In genomic region chr4:21776946-21777265, GRCm38 (mm10) we compare ENCODE assay signal across 8 mouse cellular contexts. TPM values are rescaled to one million over a fixed set of nuclear protein-coding genes. Genes with fewer than 3 reads are reported as not detected.
DNase-seq lines count a peak whose midpoint lies in the region; ATAC-seq and TF ChIP-seq lines count a peak whose summit lies in the region.

No protein-coding gene starts in this region.

- no peak for TF ChIP-seq CTCF in lung, adult 2 months (IDR thresholded peaks at IDR 0.05; ENCODE audit: insufficient read depth, low read length)
- TF ChIP-seq CTCF in kidney, adult 2 months (conservative IDR thresholded peaks at IDR 0.05; ENCODE audit: insufficient read depth, insufficient read length, low read depth, low read length), result no peak

- TF ChIP-seq POLR2A in lung, adult 2 months (IDR thresholded peaks at IDR 0.05; ENCODE audit: borderline replicate concordance, extremely low read depth, low read depth, low read length), result no peak
- TF ChIP-seq POLR2A in kidney, adult 2 months (IDR thresholded peaks at IDR 0.05; ENCODE audit: low read depth, low read length), result no peak

- WGBS in lung, adult 2 months, result 3% methylated on average over 9 of the region's 9 CpGs
- WGBS in embryonic facial prominence, embryonic 11.5 days, result 14% methylated on average over 9 of the region's 9 CpGs
- WGBS in limb, embryonic 11.5 days, result 11% methylated on average over 9 of the region's 9 CpGs
- 3% methylated on average over 9 of the region's 9 CpGs for WGBS in kidney, adult 2 months

- no peak for DNase-seq in lung, adult 2 months
- no peak for DNase-seq in lung, postnatal 25 days (ENCODE audit: low spot score)
- DNase-seq in embryonic facial prominence, embryonic 11.5 days (ENCODE audit: low spot score), result no peak
- no peak for DNase-seq in limb, embryonic 11.5 days (ENCODE audit: low spot score)
- no peak for DNase-seq in thymus, postnatal 10 days (ENCODE audit: low spot score in 2 of 2)
- no peak for DNase-seq in kidney, adult 2 months
- no peak for DNase-seq in urinary bladder, postnatal 36 days (ENCODE audit: low spot score in 2 of 2)

- no peak for ATAC-seq in embryonic facial prominence, embryonic 11.5 days (replicated peaks; ENCODE audit: insufficient number of reproducible peaks, low FRiP score, low TSS enrichment, low read depth)
- no peak for ATAC-seq in limb, embryonic 11.5 days (ENCODE audit: insufficient number of reproducible peaks, low FRiP score, low TSS enrichment, low read depth)
- peak; percentile 44; the same call in 1 of the 2 replicates for ATAC-seq in neutrophil, adult 5-6 weeks (ENCODE audit: extremely low read depth, insufficient number of reproducible peaks, low FRiP score, poor library complexity, severe bottlenecking)

- H3K9ac ChIP-seq in embryonic facial prominence, embryonic 11.5 days (replicated peaks; ENCODE audit: low read length), result peak overlapping the region; percentile 79
- H3K9ac ChIP-seq in limb, embryonic 11.5 days (ENCODE audit: low read length), result peak overlapping the region; percentile 62

- H3K9me3 ChIP-seq in embryonic facial prominence, embryonic 11.5 days (replicated peaks; ENCODE audit: control insufficient read depth, low read length), result no peaks in the 10 kb centered on the region
- H3K9me3 ChIP-seq in limb, embryonic 11.5 days (ENCODE audit: control insufficient read depth, low read length), result no peaks in the 10 kb centered on the region

- H3K36me3 ChIP-seq in embryonic facial prominence, embryonic 11.5 days (replicated peaks; ENCODE audit: control insufficient read depth, insufficient read depth, low read depth, low read length), result no peaks in the 10 kb centered on the region
- H3K36me3 ChIP-seq in limb, embryonic 11.5 days (ENCODE audit: control insufficient read depth, insufficient read depth, low read length), result 0 out of 2 replicates have a peak, but pooled peaks cover 2% of the 10 kb centered on the region
- H3K36me3 ChIP-seq in kidney, adult 2 months (ENCODE audit: control insufficient read depth, insufficient read depth, low read length), result no peaks in the 10 kb centered on the region; the same call in 1 of the 2 replicates

- peaks cover 6% of the 10 kb centered on the region for H3K4me1 ChIP-seq in lung, adult 2 months (ENCODE audit: control insufficient read depth, insufficient read depth, low read length)
- no peaks in the 10 kb centered on the region for H3K4me1 ChIP-seq in embryonic facial prominence, embryonic 11.5 days (ENCODE audit: control insufficient read depth, insufficient read depth, low read length)
- no peaks in the 10 kb centered on the region for H3K4me1 ChIP-seq in limb, embryonic 11.5 days (ENCODE audit: control insufficient read depth, insufficient read depth, low read length)
- H3K4me1 ChIP-seq in kidney, adult 2 months (ENCODE audit: control insufficient read depth, insufficient read depth, low read length), result peaks cover 8% of the 10 kb centered on the region; the same call in 1 of the 2 replicates

- peak overlapping the region; percentile 9 for H3K4me3 ChIP-seq in lung, adult 2 months (replicated peaks; ENCODE audit: extremely low read depth, low read depth, low read length)
- H3K4me3 ChIP-seq in embryonic facial prominence, embryonic 11.5 days (ENCODE audit: low read depth, low read length), result peak overlapping the region; percentile 72
- H3K4me3 ChIP-seq in limb, embryonic 11.5 days (ENCODE audit: low read depth, low read length), result peak overlapping the region; percentile 81
- H3K4me3 ChIP-seq in kidney, adult 2 months (ENCODE audit: insufficient read depth, low read depth, low read length), result no peak overlapping the region

- H3K27me3 ChIP-seq in embryonic facial prominence, embryonic 11.5 days (ENCODE audit: control insufficient read depth, insufficient read depth, low read length), result no peaks in the 10 kb centered on the region
- H3K27me3 ChIP-seq in limb, embryonic 11.5 days (ENCODE audit: control insufficient read depth, insufficient read depth, low read length), result no peaks in the 10 kb centered on the region
- H3K27me3 ChIP-seq in kidney, adult 2 months (replicated peaks; ENCODE audit: control insufficient read depth, insufficient read depth, low read length), result no peaks in the 10 kb centered on the region

- peak overlapping the region; percentile 47 for H3K4me2 ChIP-seq in embryonic facial prominence, embryonic 11.5 days (ENCODE audit: low read depth, low read length)
- H3K4me2 ChIP-seq in limb, embryonic 11.5 days (ENCODE audit: low read depth, severe bottlenecking), result peak overlapping the region; percentile 65

- no peak overlapping the region for H3K27ac ChIP-seq in embryonic facial prominence, embryonic 11.5 days (replicated peaks; ENCODE audit: low read depth, low read length)
- no peak overlapping the region for H3K27ac ChIP-seq in limb, embryonic 11.5 days (replicated peaks; ENCODE audit: low read depth, low read length)
- H3K27ac ChIP-seq in kidney, adult 2 months (ENCODE audit: insufficient read depth, low read depth, low read length), result no peak overlapping the region

RNA-seq across cellular contexts. Expression of gene Tstd3, which starts 9.9 kb away (rescaled TPM):
- 1.3 and 1.5 TPM in 2 replicates for polyA plus RNA-seq in lung, adult 2 months (2012; rRNA removed)
- polyA plus RNA-seq in embryonic facial prominence, embryonic 11.5 days (2014; fragmentation: Nextera tagmentation; extraction: Ambion mirVana), result 18.6 and 19.4 TPM in 2 replicates
- 10.7 and 11.6 TPM in 2 replicates for polyA plus RNA-seq in limb, embryonic 11.5 days (2014; fragmentation: Nextera tagmentation; extraction: Ambion mirVana)
- 8.3 and 11.4 TPM in 2 replicates for total RNA-seq in neutrophil, adult 5-6 weeks (2017)
- polyA plus RNA-seq in kidney, adult 2 months (2012; rRNA removed), result 3.0 and 3.9 TPM in 2 replicates

RNA-seq across cellular contexts. Expression of gene Usp45, which starts 9.9 kb away (rescaled TPM):
- 3.5 and 3.9 TPM in 2 replicates for polyA plus RNA-seq in lung, adult 2 months (2012; rRNA removed)
- polyA plus RNA-seq in embryonic facial prominence, embryonic 11.5 days (2014; fragmentation: Nextera tagmentation; extraction: Ambion mirVana), result 10.3 and 11.6 TPM in 2 replicates
- 11.8 and 12.1 TPM in 2 replicates for polyA plus RNA-seq in limb, embryonic 11.5 days (2014; fragmentation: Nextera tagmentation; extraction: Ambion mirVana)
- 17.9 and 18.5 TPM in 2 replicates for total RNA-seq in neutrophil, adult 5-6 weeks (2017)
- 2.6 and 2.8 TPM in 2 replicates for polyA plus RNA-seq in kidney, adult 2 months (2012; rRNA removed)

RNA-seq across cellular contexts. Expression of gene Ccnc, which starts 49.4 kb away (rescaled TPM):
- 3.7 and 6.2 TPM in 2 replicates for polyA plus RNA-seq in lung, adult 2 months (2012; rRNA removed)
- polyA plus RNA-seq in embryonic facial prominence, embryonic 11.5 days (2014; fragmentation: Nextera tagmentation; extraction: Ambion mirVana), result 61.3 and 67.5 TPM in 2 replicates
- polyA plus RNA-seq in limb, embryonic 11.5 days (2014; fragmentation: Nextera tagmentation; extraction: Ambion mirVana), result 47.8 and 48.5 TPM in 2 replicates
- total RNA-seq in neutrophil, adult 5-6 weeks (2017), result 29.3 and 32.6 TPM in 2 replicates
- 6.3 and 8.3 TPM in 2 replicates for polyA plus RNA-seq in kidney, adult 2 months (2012; rRNA removed)
